Mouse (Mus musculus) liver, postnatal 0 days (tissue): ENCODE results near the gene Olfr398. TPM values are rescaled to one million over a fixed set of nuclear protein-coding genes. Genes with fewer than 3 reads are reported as not detected.

Experiments
- ATAC-seq: fragments of 200-750 bp; cut with Nextera tagmentation; 2 replicates; pipeline ENCODE4 v1.8.0; 2017; ENCODE audit warnings: mild to moderate bottlenecking, moderate library complexity
- DNase-seq: peaks from one replicate; pipeline ENCODE4 v3.0.0-alpha.2; 2016
- H3K27ac ChIP-seq: fragments of 300-500 bp; sonication (generic); 2 replicates; pipeline ENCODE4 v1.5.1; 2014; ENCODE audit warnings: antibody characterized with exemption, moderate library complexity, mild to moderate bottlenecking, low read depth
- H3K27me3 ChIP-seq: fragments of 300-500 bp; sonication (generic); 2 replicates; pipeline ENCODE4 v1.6.1; 2014; ENCODE audit warnings: low read length, control low read depth, mixed read lengths; ENCODE audit not compliant: insufficient read depth
- H3K36me3 ChIP-seq: fragments of 300-500 bp; sonication (generic); replicated peaks from 2 replicates; pipeline ENCODE4 v1.6.1; 2014; ENCODE audit warnings: mild to moderate bottlenecking, control low read depth, low read length, moderate library complexity, mixed read lengths; ENCODE audit not compliant: insufficient read depth
- H3K4me1 ChIP-seq: fragments of 300-500 bp; sonication (generic); 2 replicates; pipeline ENCODE4 v1.6.1; 2014; ENCODE audit warnings: antibody characterized with exemption, mild to moderate bottlenecking, control low read depth; ENCODE audit not compliant: insufficient read depth
- H3K4me2 ChIP-seq: fragments of 300-500 bp; sonication (generic); 2 replicates; pipeline ENCODE4 v1.6.1; 2014; ENCODE audit warnings: low read depth, mild to moderate bottlenecking, low read length, moderate library complexity, mixed read lengths
- H3K4me3 ChIP-seq: fragments of 300-500 bp; sonication (generic); 2 replicates; pipeline ENCODE4 v1.5.1; 2014; ENCODE audit warnings: low read depth, low read length
- H3K9ac ChIP-seq: fragments of 300-500 bp; sonication (generic); replicated peaks from 2 replicates; pipeline ENCODE4 v1.6.1; 2014; ENCODE audit warnings: mild to moderate bottlenecking, moderate library complexity
- H3K9me3 ChIP-seq: fragments of 300-500 bp; sonication (generic); 2 replicates; pipeline ENCODE4 v1.6.1; 2016; ENCODE audit warnings: mild to moderate bottlenecking, control low read depth, low read length, mixed read lengths
- CTCF ChIP-seq: sonication (generic); IDR thresholded peaks from 2 replicates; pipeline ENCODE4 v1.5.1; 2016; ENCODE audit warnings: antibody characterized with exemption, low read depth
- EP300 ChIP-seq: IDR thresholded peaks from 2 replicates; pipeline ENCODE4 v1.6.1; 2016; ENCODE audit warnings: antibody characterized with exemption, low read depth, mild to moderate bottlenecking
- WGBS: fragments of 180-500 bp; shearing (Covaris S2); extraction: QIAGEN DNeasy Blood & Tissue Kit; methylation state at CpG from one replicate; pipeline ENCODE4 v1.1.7; 2014; ENCODE audit not compliant: insufficient replicate concordance; 5-methylcytosine and 5-hydroxymethylcytosine counted together
- polyA plus RNA-seq: library from polyadenylated mRNA; unstranded; fragments of >200 nt; fragmentation: Nextera tagmentation; extraction: Ambion mirVana; gene quantifications from 2 replicates; pipeline ENCODE4 v1.2.1, GENCODE M21; 2015

Gene Olfr398
- not detected in 2 replicates for polyA plus RNA-seq

DNA sequence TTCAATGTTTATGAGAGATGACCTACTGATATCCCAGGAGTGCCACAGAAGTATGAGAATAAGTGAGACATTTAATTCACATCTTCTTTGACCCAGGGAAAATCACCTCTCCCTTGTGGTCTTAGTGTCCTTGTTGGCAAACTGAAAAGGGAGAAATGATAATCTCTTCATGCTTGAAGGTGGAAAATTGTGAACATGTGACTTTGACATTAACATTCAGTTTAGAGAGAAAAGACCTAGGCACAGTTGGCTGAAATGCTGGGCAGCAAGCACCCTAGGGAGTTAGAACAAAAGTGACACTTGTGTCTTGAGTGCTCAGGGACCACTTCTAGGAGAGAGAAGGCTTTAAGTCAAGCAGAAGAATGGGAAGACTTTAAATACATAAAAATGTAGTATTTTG, at the start of gene Olfr398:
TSS of gene Olfr398 (minus strand) at position 101 of the 400 bp plus-strand sequence.
- ATAC-seq = no peak
- no peaks in the 10 kb centered on the region for H3K27me3 ChIP-seq
- DNase-seq = no peak
- no peak within 1 kb of the TSS for H3K4me3 ChIP-seq
- no peaks in the 10 kb centered on the region for H3K4me1 ChIP-seq
- no peaks in the 10 kb centered on the region for H3K36me3 ChIP-seq
- H3K9ac ChIP-seq = no peak within 1 kb of the TSS
- H3K27ac ChIP-seq = no peak within 1 kb of the TSS
- no peak within 1 kb of the TSS for H3K4me2 ChIP-seq
- H3K9me3 ChIP-seq = no peaks in the 10 kb centered on the region
- TF ChIP-seq CTCF = no peak
- no peak for TF ChIP-seq EP300

DNA sequence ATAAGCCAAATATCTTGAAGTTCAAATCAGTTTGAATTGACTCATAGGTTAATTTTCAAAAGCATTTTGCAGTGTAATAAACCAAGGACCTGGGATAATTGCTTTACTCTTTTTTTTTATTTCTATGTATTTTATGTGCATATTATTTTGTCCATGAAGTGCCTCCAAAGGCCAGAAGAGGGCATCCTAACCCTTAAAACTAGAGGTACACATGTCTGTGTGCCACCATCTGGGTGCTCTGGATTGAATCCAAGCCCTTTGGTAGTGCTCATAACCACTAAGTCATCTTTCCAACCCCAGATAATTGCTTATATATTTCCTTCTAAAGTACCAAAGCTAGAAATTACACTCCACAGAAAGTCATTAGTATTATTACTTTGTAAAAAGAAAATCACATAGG, 2.9 kb upstream of the Olfr398 start:
- ATAC-seq = no peak
- no peak for TF ChIP-seq EP300
- TF ChIP-seq CTCF = no peak
- Histone ChIP-seq H3K4me3 (no peak overlapping the region), H3K36me3 (no peaks in the 10 kb centered on the region), H3K4me2 (no peak overlapping the region), H3K27ac (no peak overlapping the region), H3K9ac (no peak overlapping the region), H3K9me3 (no peaks in the 10 kb centered on the region), H3K4me1 (no peaks in the 10 kb centered on the region), H3K27me3 (no peaks in the 10 kb centered on the region)
- no peak for DNase-seq

DNA sequence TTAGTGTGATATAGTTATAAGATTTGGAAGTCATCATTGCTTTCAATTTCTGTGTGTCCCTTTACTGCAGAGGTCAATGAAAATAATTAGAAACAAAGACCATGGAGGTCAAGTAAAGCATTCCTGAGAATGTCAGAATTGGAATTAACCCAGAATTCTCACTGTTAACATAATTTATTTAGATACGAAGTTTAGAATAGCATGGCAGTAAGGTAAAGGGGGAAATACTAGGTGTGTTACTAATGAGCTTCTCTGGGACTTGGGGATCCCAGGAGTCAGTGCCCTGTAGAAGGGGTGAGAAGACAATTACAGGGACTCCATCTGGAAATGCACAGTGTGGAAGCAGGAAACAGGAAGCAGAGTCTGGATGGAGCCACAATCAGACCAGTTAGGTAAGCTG, 29.7 kb downstream of the Olfr398 start, which contains the start of gene Olfr397:
TSS of gene Olfr397 (plus strand) at position 301 of the 400 bp plus-strand sequence.
- no peaks in the 10 kb centered on the region for H3K9me3 ChIP-seq
- 57% methylated on average over 1 of the region's 1 CpGs for WGBS
- H3K4me2 ChIP-seq = no peak within 1 kb of the TSS
- DNase-seq (no peak), ATAC-seq (no peak)
- H3K4me1 ChIP-seq = no peaks in the 10 kb centered on the region
- H3K4me3 ChIP-seq = no peak within 1 kb of the TSS
- no peaks in the 10 kb centered on the region for H3K36me3 ChIP-seq
- no peak within 1 kb of the TSS for H3K9ac ChIP-seq
- TF ChIP-seq CTCF (no peak), EP300 (no peak)
- H3K27ac ChIP-seq = no peak within 1 kb of the TSS
- no peaks in the 10 kb centered on the region for H3K27me3 ChIP-seq

DNA sequence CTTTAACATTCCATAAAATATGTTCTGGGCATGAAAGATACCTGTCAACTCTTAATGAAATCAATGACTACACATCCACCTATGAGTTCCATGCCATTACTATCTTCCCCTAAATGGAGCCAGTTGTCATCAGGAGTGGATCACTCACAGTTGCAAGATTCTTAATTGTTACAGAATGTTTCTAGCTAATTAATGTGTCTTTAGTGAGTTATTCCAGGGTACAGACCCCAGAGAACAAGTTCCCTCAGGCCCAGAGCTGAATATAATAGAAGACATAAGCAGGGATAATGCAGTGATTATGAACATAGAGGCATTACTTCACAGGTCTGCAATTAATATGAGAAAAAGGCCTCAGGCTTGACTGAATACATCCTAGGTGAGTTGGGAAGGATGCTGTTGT, 53.8 kb downstream of the Olfr398 start, which contains the start of gene Olfr23:
TSS of gene Olfr23 (plus strand) at position 301 of the 400 bp plus-strand sequence.
- ATAC-seq = no peak
- Histone ChIP-seq H3K36me3 (no peaks in the 10 kb centered on the region), H3K9ac (no peak within 1 kb of the TSS), H3K27me3 (no peaks in the 10 kb centered on the region), H3K4me2 (no peak within 1 kb of the TSS), H3K4me3 (no peak within 1 kb of the TSS), H3K4me1 (no peaks in the 10 kb centered on the region), H3K27ac (no peak within 1 kb of the TSS), H3K9me3 (no peaks in the 10 kb centered on the region; the same call in 1 of the 2 replicates)
- TF ChIP-seq EP300 = no peak
- TF ChIP-seq CTCF = no peak
- no peak for DNase-seq

Other genes with a start within 250 kb of the Olfr398 start
- gene Olfr389, start 209.7 kb downstream of the Olfr398 start, polyA plus RNA-seq = not detected in 2 replicates
- gene Olfr390, start 207.4 kb downstream of the Olfr398 start, polyA plus RNA-seq = not detected in 2 replicates
- gene Olfr391-ps, start 187.4 kb downstream of the Olfr398 start, polyA plus RNA-seq = not detected in 2 replicates
- not detected in 2 replicates for gene Olfr392, start 173.4 kb downstream of the Olfr398 start, polyA plus RNA-seq
- gene Olfr393, start 139.0 kb downstream of the Olfr398 start, polyA plus RNA-seq = not detected in 2 replicates
- gene Olfr394, start 99.6 kb downstream of the Olfr398 start, polyA plus RNA-seq = not detected in 2 replicates
- not detected in 2 replicates for gene Olfr395, start 81.1 kb downstream of the Olfr398 start, polyA plus RNA-seq
- not detected in 2 replicates for gene Olfr23, start 53.7 kb downstream of the Olfr398 start, polyA plus RNA-seq
- gene Olfr397, start 29.6 kb downstream of the Olfr398 start, polyA plus RNA-seq = not detected in 2 replicates
- gene Olfr139, start 66.1 kb upstream of the Olfr398 start, polyA plus RNA-seq = not detected in 2 replicates
- gene Olfr399, start 66.2 kb upstream of the Olfr398 start, polyA plus RNA-seq = not detected in 2 replicates
- not detected in 2 replicates for gene Zfp616, start 79.5 kb upstream of the Olfr398 start, polyA plus RNA-seq
- gene Olfr401, start 123.3 kb upstream of the Olfr398 start, polyA plus RNA-seq = not detected in 2 replicates
- gene Olfr402, start 163.1 kb upstream of the Olfr398 start, polyA plus RNA-seq = not detected in 2 replicates
- not detected in 2 replicates for gene Olfr403, start 195.8 kb upstream of the Olfr398 start, polyA plus RNA-seq
- gene Olfr43, start 221.0 kb upstream of the Olfr398 start, polyA plus RNA-seq = not detected in 2 replicates